ENCODE assay signal across 9 mouse cellular contexts in genomic region chr4:102432040-102432782, GRCm38 (mm10).
DNase-seq lines count a peak whose midpoint lies in the region; ATAC-seq and TF ChIP-seq lines count a peak whose summit lies in the region.
"Had no signal": no experiment of that assay in that cellular context is flagged by ENCODE, and none has a peak within 500 bp of the region (broad histone marks: within the 10 kb centered on the region; RNA-seq: fewer than 3 reads in every experiment).

No protein-coding gene starts in this region.

- H3K4me1 ChIP-seq in limb, embryonic 14.5 days (ENCODE audit: control insufficient read depth, insufficient read depth, low read length), result peaks cover 6% of the 10 kb centered on the region

- H3K9ac ChIP-seq in limb, embryonic 14.5 days (ENCODE audit: low read depth, low read length, severe bottlenecking), result no peak overlapping the region

- ATAC-seq in limb, embryonic 14.5 days (ENCODE audit: low FRiP score, low read depth), result peak; percentile 62

- no peak overlapping the region for H3K4me3 ChIP-seq in limb, embryonic 14.5 days (replicated peaks; ENCODE audit: low read length)

- peak; percentile 2 for DNase-seq in adrenal gland, adult 8-10 months
- DNase-seq in adrenal gland, postnatal 4 days (ENCODE audit: low spot score in 2 of 2), result no peak
- DNase-seq in kidney, postnatal 14 days, result peak; percentile 21
- no peak for DNase-seq in kidney, postnatal 25 days
- DNase-seq in cerebellum, adult 8-10 months, result peak; percentile 47
- peak; percentile 46 for DNase-seq in limb, embryonic 14.5 days (ENCODE audit: low spot score)
- DNase-seq in thymus, postnatal 0 days (ENCODE audit: low spot score), result no peak
- DNase-seq in left cerebral cortex, postnatal 36 days (ENCODE audit: low spot score in 2 of 2), result no peak
- DNase-seq: layer of hippocampus, postnatal 36 days had no signal

- no peaks in the 10 kb centered on the region for H3K27me3 ChIP-seq in limb, embryonic 14.5 days (ENCODE audit: control insufficient read depth, insufficient read depth, low read length)

- WGBS in limb, embryonic 14.5 days, result 26% methylated on average over 9 of the region's 9 CpGs

- no peak for TF ChIP-seq POLR2A in limb, embryonic 14.5 days (IDR thresholded peaks at IDR 0.05; ENCODE audit: borderline replicate concordance, extremely low read depth, insufficient read depth, insufficient read length)

- H3K9me3 ChIP-seq in limb, embryonic 14.5 days (ENCODE audit: control insufficient read depth, low read length), result no peaks in the 10 kb centered on the region

- H3K36me3 ChIP-seq in limb, embryonic 14.5 days (ENCODE audit: control insufficient read depth, insufficient read depth, low read length), result no peaks in the 10 kb centered on the region

- intact Hi-C loops in left cerebral cortex, postnatal 36 days (cut with DNase I), result no loop called here

- no peak overlapping the region for H3K27ac ChIP-seq in limb, embryonic 14.5 days (replicated peaks; ENCODE audit: low read depth, low read length)

- no peak overlapping the region for H3K4me2 ChIP-seq in limb, embryonic 14.5 days (replicated peaks; ENCODE audit: low read depth, low read length, severe bottlenecking)

Comparison
In these comparisons a context has a peak if more than half of its experiments do, and no peak if none do; other contexts are left out.
1. DNase-seq: peak in adrenal gland, adult 8-10 months (single experiment), kidney, postnatal 14 days (single experiment), cerebellum, adult 8-10 months (single experiment) and limb, embryonic 14.5 days (single experiment); none in adrenal gland, postnatal 4 days (0 of 2), kidney, postnatal 25 days (0 of 2), thymus, postnatal 0 days (single experiment) and left cerebral cortex, postnatal 36 days (0 of 2).